Mouse (Mus musculus): ENCODE data around the gene Ppil6.

DNA sequence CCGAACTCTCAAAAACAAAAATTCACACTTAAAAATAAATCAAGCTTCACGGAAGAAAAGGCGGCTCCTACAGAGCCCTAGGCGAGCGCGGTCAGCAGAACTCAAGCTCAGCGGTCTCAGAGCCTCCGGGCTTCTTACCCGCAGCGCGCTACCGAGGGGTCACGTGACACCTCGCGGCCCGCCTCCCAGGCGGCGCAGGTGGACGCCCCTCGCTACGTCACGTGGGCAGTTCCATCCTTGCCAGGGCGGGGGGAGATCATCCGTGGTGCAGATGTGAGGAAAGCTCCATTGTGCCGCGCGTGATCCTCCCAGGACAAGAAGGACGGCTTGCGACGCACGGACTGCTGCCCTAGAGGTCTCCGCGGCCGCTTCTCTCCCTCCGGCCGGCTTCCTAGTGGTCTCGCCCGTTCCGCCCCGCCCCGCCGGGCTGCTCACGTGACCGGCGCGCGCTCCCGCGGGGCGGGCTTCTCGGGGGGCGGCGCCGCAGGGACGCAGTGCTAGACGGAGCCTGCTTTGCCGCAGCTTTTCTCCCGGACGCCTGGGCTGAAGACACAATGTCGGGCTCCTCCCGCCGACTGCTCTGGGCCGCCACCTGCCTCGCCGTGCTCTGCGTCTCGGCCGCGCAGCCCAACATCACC lies 28.9 kb downstream of the Ppil6 start, which contains the start of gene Cd164:
- TF ChIP-seq CTCF (IDR thresholded peaks at IDR 0.05; ENCODE audit: borderline replicate concordance, insufficient read depth, low read length) = no peak
- peak; percentile 97 for TF ChIP-seq POLR2A (IDR thresholded peaks at IDR 0.05; ENCODE audit: low read depth, low read length)
